Mouse (Mus musculus): ENCODE data around the gene Mrpl37. TPM values are rescaled to one million over a fixed set of nuclear protein-coding genes. Genes with fewer than 3 reads are reported as not detected.
A peak's percentile ranks its signal among the peaks of the same experiment; 100 is the strongest.
"Not testable (repeated sequence)": the region's sequence is repeated elsewhere in the genome, so short reads cannot be mapped to it uniquely, and the experiment has no call there.

Gene Mrpl37
- 36.2 and 38.6 TPM in 2 replicates for polyA plus RNA-seq (2015; fragmentation: Nextera tagmentation; extraction: Ambion mirVana)

DNA sequence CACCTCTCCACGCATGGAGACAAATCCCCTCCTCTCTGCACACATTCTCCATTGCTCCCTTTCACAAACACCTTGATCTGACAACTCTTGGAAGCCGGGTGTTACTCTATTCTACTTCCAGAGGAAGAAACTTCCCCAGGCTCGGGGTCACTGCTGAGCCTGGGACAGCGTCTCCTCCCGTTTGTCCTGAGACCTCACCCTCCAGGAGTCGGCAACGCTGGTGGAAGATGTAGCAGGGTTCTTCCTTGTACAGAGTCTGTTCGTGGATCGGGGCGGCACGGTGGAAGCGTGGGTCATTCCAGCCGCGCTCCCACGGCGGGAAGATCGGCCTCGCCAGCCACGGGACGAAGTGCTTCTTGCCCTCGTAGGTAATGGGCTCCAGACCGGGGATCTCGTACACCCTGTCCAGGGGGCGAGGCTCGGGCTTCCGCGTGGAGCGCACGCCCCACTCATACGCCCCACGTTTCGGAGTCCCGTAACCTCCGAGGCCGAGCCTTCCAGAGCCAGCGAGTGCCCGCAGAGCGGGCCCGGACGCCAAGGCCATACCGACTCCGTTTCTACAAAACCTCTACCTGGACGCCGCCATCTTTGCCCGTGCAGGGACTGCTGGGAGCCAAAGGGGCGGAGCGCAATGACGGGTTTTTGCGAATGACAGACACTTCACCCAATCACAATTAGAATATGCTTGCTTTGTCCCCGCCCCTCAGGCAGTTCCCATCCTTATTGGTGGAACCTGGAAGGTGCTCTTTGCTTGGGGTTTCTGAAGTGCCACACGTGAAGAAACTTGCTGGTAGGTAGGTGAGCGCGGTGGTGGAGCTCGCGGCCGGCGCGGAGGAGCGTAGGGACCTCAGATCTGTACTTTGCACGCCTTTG lies at the start of gene Mrpl37, which contains the start of gene Cyb5rl:
Gene Mrpl37, minus strand, starts transcription at position 617 of the 873 bp plus-strand sequence.
Gene Cyb5rl, plus strand, starts transcription at position 737 of the 873 bp plus-strand sequence.
- peaks cover 19% of the 10 kb centered on the region for H3K36me3 ChIP-seq (replicated peaks; ENCODE audit: insufficient read depth, low read length)
- TF ChIP-seq CTCF (IDR thresholded peaks at IDR 0.05; ENCODE audit: low read depth) (no peak), EP300 (IDR thresholded peaks at IDR 0.05; ENCODE audit: low read depth) (no peak)
- H3K9ac ChIP-seq (replicated peaks) = peak within 1 kb of the TSS; percentile 91
- 1% methylated on average over 60 of the region's 60 CpGs for WGBS (ENCODE audit: insufficient replicate concordance)
- no peaks in the 10 kb centered on the region for H3K9me3 ChIP-seq (ENCODE audit: low read length)
- H3K27ac ChIP-seq (ENCODE audit: low read depth) = peak within 1 kb of the TSS; percentile 64
- H3K4me3 ChIP-seq (ENCODE audit: low read depth, low read length) = peak within 1 kb of the TSS; percentile 87
- DNase-seq (peak; percentile 96), ATAC-seq (peak; percentile 100)
- H3K27me3 ChIP-seq (ENCODE audit: insufficient read depth, low read length) = no peaks in the 10 kb centered on the region
- H3K4me2 ChIP-seq (ENCODE audit: low read depth, low read length) = peak within 1 kb of the TSS; percentile 100
- peaks cover 18% of the 10 kb centered on the region for H3K4me1 ChIP-seq (ENCODE audit: insufficient read depth)

GRCm38 (mm10) chr4:107114278-107114677 lies 47.6 kb upstream of the Mrpl37 start:
- H3K4me2 ChIP-seq (ENCODE audit: low read depth, low read length) = no peak overlapping the region
- no peaks in the 10 kb centered on the region for H3K9me3 ChIP-seq (ENCODE audit: low read length)
- no peak overlapping the region for H3K9ac ChIP-seq (replicated peaks)
- 53% methylated on average over 8 of the region's 8 CpGs for WGBS (ENCODE audit: insufficient replicate concordance)
- no peak overlapping the region for H3K4me3 ChIP-seq (ENCODE audit: low read depth, low read length)
- TF ChIP-seq CTCF (IDR thresholded peaks at IDR 0.05; ENCODE audit: low read depth) = no peak
- TF ChIP-seq EP300 (IDR thresholded peaks at IDR 0.05; ENCODE audit: low read depth) = no peak
- no peak for ATAC-seq
- H3K27ac ChIP-seq (ENCODE audit: low read depth) = no peak overlapping the region
- H3K36me3 ChIP-seq (replicated peaks; ENCODE audit: insufficient read depth, low read length) = no peaks in the 10 kb centered on the region
- H3K4me1 ChIP-seq (ENCODE audit: insufficient read depth) = no peaks in the 10 kb centered on the region
- DNase-seq = no peak
- H3K27me3 ChIP-seq (ENCODE audit: insufficient read depth, low read length) = no peaks in the 10 kb centered on the region

DNA sequence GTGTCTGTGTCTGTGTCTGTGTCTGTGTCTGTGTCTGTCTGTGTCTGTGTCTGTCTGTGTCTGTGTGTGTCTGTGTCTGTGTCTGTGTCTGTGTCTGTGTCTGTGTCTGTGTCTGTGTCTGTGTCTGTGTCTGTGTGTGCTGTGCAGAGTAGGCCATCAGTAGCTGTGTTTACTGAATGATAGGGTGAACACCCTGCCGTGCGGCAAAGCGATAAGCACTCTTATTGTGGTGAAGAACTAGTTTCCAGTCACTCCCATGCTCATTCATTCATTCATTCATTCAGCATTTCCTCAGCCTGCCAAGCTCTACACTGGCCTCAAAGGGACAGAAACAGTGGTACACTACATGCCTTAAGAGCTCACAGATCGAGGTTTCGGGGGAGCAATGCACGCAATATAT lies 42.5 kb upstream of the Mrpl37 start:
- DNase-seq; H3K4me3 ChIP-seq (ENCODE audit: low read depth, low read length); H3K4me1 ChIP-seq (ENCODE audit: insufficient read depth); H3K9me3 ChIP-seq (ENCODE audit: low read length); H3K4me2 ChIP-seq (ENCODE audit: low read depth, low read length); H3K9ac ChIP-seq (replicated peaks); H3K36me3 ChIP-seq (replicated peaks; ENCODE audit: insufficient read depth, low read length); H3K27ac ChIP-seq (ENCODE audit: low read depth); H3K27me3 ChIP-seq (ENCODE audit: insufficient read depth, low read length); ATAC-seq: not testable (repeated sequence)
- WGBS (ENCODE audit: insufficient replicate concordance) = 88% methylated on average over 6 of the region's 6 CpGs

GRCm38 (mm10) chr4:107108291-107108731 lies 41.6 kb upstream of the Mrpl37 start:
- Histone ChIP-seq H3K9me3 (ENCODE audit: low read length) (no peaks in the 10 kb centered on the region), H3K4me3 (ENCODE audit: low read depth, low read length) (no peak overlapping the region), H3K36me3 (replicated peaks; ENCODE audit: insufficient read depth, low read length) (no peaks in the 10 kb centered on the region), H3K27me3 (ENCODE audit: insufficient read depth, low read length) (no peaks in the 10 kb centered on the region), H3K4me2 (ENCODE audit: low read depth, low read length) (no peak overlapping the region), H3K9ac (replicated peaks) (no peak overlapping the region), H3K27ac (ENCODE audit: low read depth) (no peak overlapping the region), H3K4me1 (ENCODE audit: insufficient read depth) (no peaks in the 10 kb centered on the region)
- no peak for TF ChIP-seq CTCF (IDR thresholded peaks at IDR 0.05; ENCODE audit: low read depth)
- TF ChIP-seq EP300 (IDR thresholded peaks at IDR 0.05; ENCODE audit: low read depth) = no peak
- no peak for ATAC-seq
- WGBS (ENCODE audit: insufficient replicate concordance) = 62% methylated on average over 13 of the region's 13 CpGs
- DNase-seq = no peak

DNA sequence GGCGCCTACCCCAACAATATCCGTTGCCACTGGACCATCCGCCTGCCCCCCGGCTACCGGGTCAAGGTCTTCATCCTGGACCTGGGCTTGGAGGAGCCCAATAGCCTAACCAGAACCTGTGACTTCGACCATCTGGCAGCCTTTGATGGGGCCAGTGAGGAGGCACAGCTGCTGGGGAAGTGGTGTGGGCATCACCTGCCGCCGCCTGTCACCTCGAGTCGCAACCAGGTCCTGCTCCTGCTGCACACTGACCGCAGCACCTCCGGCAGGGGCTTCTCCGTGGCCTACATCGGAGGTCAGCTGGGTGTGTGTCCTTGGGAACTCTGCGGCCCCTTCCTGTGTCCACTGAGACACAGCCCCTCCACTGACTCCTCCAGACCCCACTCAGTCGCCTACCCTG lies 40.1 kb upstream of the Mrpl37 start:
- 86% methylated on average over 16 of the region's 16 CpGs for WGBS (ENCODE audit: insufficient replicate concordance)
- no peak for ATAC-seq

DNA sequence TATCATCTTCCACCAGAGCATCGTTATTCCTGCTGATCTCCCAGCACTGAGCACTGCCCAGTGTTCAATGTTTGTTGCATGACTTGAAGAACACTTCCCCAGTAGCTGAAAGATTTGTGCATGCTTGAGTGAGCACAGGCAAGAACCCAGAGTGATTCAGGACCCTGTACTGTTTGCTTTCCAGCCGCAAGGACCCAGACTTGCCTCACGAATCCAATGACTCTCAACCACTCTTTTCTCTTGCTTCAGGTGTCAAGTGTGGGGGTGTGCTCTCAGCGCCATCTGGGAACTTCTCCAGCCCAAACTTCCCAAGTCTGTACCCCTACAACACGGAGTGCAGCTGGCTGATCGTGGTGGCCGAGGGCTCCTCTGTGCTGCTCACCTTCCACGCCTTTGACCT lies 35.6 kb upstream of the Mrpl37 start:
- H3K9ac ChIP-seq (replicated peaks) = no peak overlapping the region
- no peaks in the 10 kb centered on the region for H3K27me3 ChIP-seq (ENCODE audit: insufficient read depth, low read length)
- no peaks in the 10 kb centered on the region for H3K9me3 ChIP-seq (ENCODE audit: low read length)
- ATAC-seq (no peak), DNase-seq (no peak)
- no peak overlapping the region for H3K27ac ChIP-seq (ENCODE audit: low read depth)
- H3K4me1 ChIP-seq (ENCODE audit: insufficient read depth) = no peaks in the 10 kb centered on the region
- no peak overlapping the region for H3K4me3 ChIP-seq (ENCODE audit: low read depth, low read length)
- 66% methylated on average over 8 of the region's 8 CpGs for WGBS (ENCODE audit: insufficient replicate concordance)
- no peaks in the 10 kb centered on the region for H3K36me3 ChIP-seq (replicated peaks; ENCODE audit: insufficient read depth, low read length)
- TF ChIP-seq EP300 (IDR thresholded peaks at IDR 0.05; ENCODE audit: low read depth) (no peak), CTCF (IDR thresholded peaks at IDR 0.05; ENCODE audit: low read depth) (no peak)
- no peak overlapping the region for H3K4me2 ChIP-seq (ENCODE audit: low read depth, low read length)

More for the DNA sequence above, 40.1 kb upstream of the Mrpl37 start:
- DNase-seq = no peak
- Histone ChIP-seq H3K9me3 (ENCODE audit: low read length) (no peaks in the 10 kb centered on the region), H3K27me3 (ENCODE audit: insufficient read depth, low read length) (no peaks in the 10 kb centered on the region), H3K27ac (ENCODE audit: low read depth) (no peak overlapping the region), H3K9ac (replicated peaks) (no peak overlapping the region), H3K4me3 (ENCODE audit: low read depth, low read length) (no peak overlapping the region), H3K36me3 (replicated peaks; ENCODE audit: insufficient read depth, low read length) (no peaks in the 10 kb centered on the region), H3K4me1 (ENCODE audit: insufficient read depth) (no peaks in the 10 kb centered on the region), H3K4me2 (ENCODE audit: low read depth, low read length) (no peak overlapping the region)
- TF ChIP-seq EP300 (IDR thresholded peaks at IDR 0.05; ENCODE audit: low read depth) (no peak), CTCF (IDR thresholded peaks at IDR 0.05; ENCODE audit: low read depth) (no peak)
